Mouse (Mus musculus) testis, adult 2 months (tissue): Measurements from ENCODE around the gene Top3a.

Source experiments
- CTCF ChIP-seq: fragments of 200-500 bp; IDR thresholded peaks from 2 replicates; pipeline ENCODE4 v1.5.1; 2012; ENCODE audit warnings: low read depth, mild to moderate bottlenecking, inconsistent platforms, low read length, moderate library complexity; ENCODE audit not compliant: control insufficient read depth, insufficient read depth, insufficient replicate concordance
- POLR2A ChIP-seq: fragments of 200-500 bp; IDR thresholded peaks from 2 replicates; pipeline ENCODE4 v1.6.1; 2012; ENCODE audit warnings: low read depth, mild to moderate bottlenecking, inconsistent platforms, low read length, moderate library complexity; ENCODE audit not compliant: control insufficient read depth

DNA sequence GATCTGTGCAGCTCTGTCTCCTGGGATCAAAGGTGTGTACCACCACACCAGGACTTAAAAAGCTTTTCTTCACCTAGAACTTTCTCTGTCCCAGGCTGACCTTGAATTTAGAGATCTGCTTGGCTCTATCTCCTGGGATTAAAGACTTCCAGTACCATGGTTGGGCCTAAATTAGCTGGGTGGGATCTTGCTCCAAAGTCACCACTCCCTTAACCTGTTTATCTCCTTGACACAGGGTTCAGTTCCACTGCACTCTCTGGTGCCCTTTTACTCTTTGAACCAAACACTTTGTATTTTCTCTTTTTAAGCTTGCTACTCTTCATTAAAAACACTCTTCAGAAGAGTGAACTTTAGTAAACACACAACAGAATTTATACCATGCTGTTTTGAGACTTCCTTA, 39.7 kb downstream of the Top3a start:
- TF ChIP-seq CTCF (no peak), POLR2A (no peak)
